Mouse (Mus musculus): ENCODE results near the gene Wnt6. TPM values are rescaled to one million over a fixed set of nuclear protein-coding genes. Genes with fewer than 3 reads are reported as not detected.
A peak's percentile ranks its signal among the peaks of the same experiment; 100 is the strongest.
"Not testable (repeated sequence)": the region's sequence is repeated elsewhere in the genome, so short reads cannot be mapped to it uniquely, and the experiment has no call there.

Wnt6 gene
- polyA plus RNA-seq, 1 experiment from 2014 or later: 51.8 TPM

- H3K9ac ChIP-seq: no peak overlapping the region
- H3K4me1 ChIP-seq: peaks cover 11% of the 10 kb centered on the region
- no peaks in the 10 kb centered on the region for H3K9me3 ChIP-seq
- H3K4me3 ChIP-seq: no peak overlapping the region
- H3K27ac ChIP-seq: no peak overlapping the region
- 73% methylated on average over 9 of the region's 9 CpGs for WGBS
- no peaks in the 10 kb centered on the region for H3K36me3 ChIP-seq
- H3K27me3 ChIP-seq: peaks cover 16% of the 10 kb centered on the region
- no peak for ATAC-seq (ENCODE audit: low FRiP score, low read depth)
- H3K4me2 ChIP-seq (replicated peaks): no peak overlapping the region
Measured at GRCm38 (mm10) chr1:74814931-74815647, 43.4 kb downstream of the Wnt6 start.

- H3K9me3 ChIP-seq; H3K4me2 ChIP-seq (replicated peaks); H3K27ac ChIP-seq; H3K36me3 ChIP-seq; H3K9ac ChIP-seq; H3K4me3 ChIP-seq; ATAC-seq (ENCODE audit: low FRiP score, low read depth): not testable (repeated sequence)
- peaks cover 14% of the 10 kb centered on the region for H3K27me3 ChIP-seq
- peaks cover 11% of the 10 kb centered on the region for H3K4me1 ChIP-seq
- WGBS: 88% methylated on average over 6 of the region's 6 CpGs
Measured at GRCm38 (mm10) chr1:74815965-74816364, 44.3 kb downstream of the Wnt6 start.

- H3K4me3 ChIP-seq: peak overlapping the region; percentile 71
- peaks cover 11% of the 10 kb centered on the region for H3K4me1 ChIP-seq
- H3K9me3 ChIP-seq: no peaks in the 10 kb centered on the region
- no peaks in the 10 kb centered on the region for H3K36me3 ChIP-seq
- H3K27ac ChIP-seq: peak overlapping the region; percentile 91
- peaks cover 8% of the 10 kb centered on the region; the same call in 1 of the 2 replicates for H3K27me3 ChIP-seq
- H3K4me2 ChIP-seq (replicated peaks): peak overlapping the region; percentile 71
- peak; percentile 87 for ATAC-seq (ENCODE audit: low FRiP score, low read depth)
- H3K9ac ChIP-seq: peak overlapping the region; percentile 81
- 7% methylated on average over 38 of the region's 38 CpGs for WGBS
Measured at GRCm38 (mm10) chr1:74816612-74817199, 45.0 kb downstream of the Wnt6 start.

- Histone ChIP-seq H3K36me3 (no peaks in the 10 kb centered on the region), H3K27ac (peak overlapping the region; percentile 91), H3K4me1 (peaks cover 11% of the 10 kb centered on the region), H3K27me3 (peaks cover 8% of the 10 kb centered on the region; the same call in 1 of the 2 replicates), H3K9ac (peak overlapping the region; percentile 81), H3K4me3 (peak overlapping the region; percentile 71), H3K9me3 (no peaks in the 10 kb centered on the region), H3K4me2 (replicated peaks) (peak overlapping the region; percentile 71)
- ATAC-seq (ENCODE audit: low FRiP score, low read depth): no peak; the same call in 1 of the 2 replicates
- WGBS: 11% methylated on average over 14 of the region's 14 CpGs
Measured at GRCm38 (mm10) chr1:74817219-74817618, 45.5 kb downstream of the Wnt6 start.

- Histone ChIP-seq H3K36me3 (no peaks in the 10 kb centered on the region), H3K4me2 (replicated peaks) (no peak overlapping the region), H3K9ac (no peak overlapping the region), H3K27ac (no peak overlapping the region), H3K4me1 (peaks cover 11% of the 10 kb centered on the region), H3K27me3 (peaks cover 3% of the 10 kb centered on the region; the same call in 1 of the 2 replicates), H3K4me3 (no peak overlapping the region), H3K9me3 (no peaks in the 10 kb centered on the region)
- 100% methylated on average over 1 of the region's 1 CpGs for WGBS
- ATAC-seq (ENCODE audit: low FRiP score, low read depth): no peak
Measured at GRCm38 (mm10) chr1:74818509-74818908, 46.8 kb downstream of the Wnt6 start.

- H3K36me3 ChIP-seq; H3K27ac ChIP-seq; H3K9ac ChIP-seq; H3K4me2 ChIP-seq (replicated peaks); H3K4me1 ChIP-seq; ATAC-seq (ENCODE audit: low FRiP score, low read depth); H3K4me3 ChIP-seq; H3K27me3 ChIP-seq; H3K9me3 ChIP-seq: not testable (repeated sequence)
- WGBS: 93% methylated on average over 4 of the region's 4 CpGs
Measured at GRCm38 (mm10) chr1:74823598-74823997, 51.9 kb downstream of the Wnt6 start.

- H3K4me3 ChIP-seq: no peak overlapping the region
- no peak overlapping the region for H3K27ac ChIP-seq
- no peaks in the 10 kb centered on the region for H3K4me1 ChIP-seq
- H3K9me3 ChIP-seq: no peaks in the 10 kb centered on the region
- 42% methylated on average over 14 of the region's 14 CpGs for WGBS
- no peak overlapping the region for H3K4me2 ChIP-seq (replicated peaks)
- no peaks in the 10 kb centered on the region for H3K36me3 ChIP-seq
- H3K27me3 ChIP-seq: 0 out of 2 replicates have a peak, but pooled peaks cover 3% of the 10 kb centered on the region
- H3K9ac ChIP-seq: no peak overlapping the region
- no peak for ATAC-seq (ENCODE audit: low FRiP score, low read depth)
Measured at GRCm38 (mm10) chr1:74824518-74825302, 53.0 kb downstream of the Wnt6 start.

GRCm38 (mm10) chr1:74830061-74830460 is 58.4 kb downstream of the Wnt6 start:
- Histone ChIP-seq H3K4me1 (no peaks in the 10 kb centered on the region), H3K27ac (no peak overlapping the region), H3K27me3 (peaks cover 7% of the 10 kb centered on the region; the same call in 1 of the 2 replicates), H3K4me3 (no peak overlapping the region), H3K36me3 (no peaks in the 10 kb centered on the region), H3K4me2 (replicated peaks) (no peak overlapping the region), H3K9me3 (no peaks in the 10 kb centered on the region), H3K9ac (no peak overlapping the region)
- WGBS: 80% methylated on average over 9 of the region's 9 CpGs
- no peak for ATAC-seq (ENCODE audit: low FRiP score, low read depth)

- peaks cover 7% of the 10 kb centered on the region; the same call in 1 of the 2 replicates for H3K27me3 ChIP-seq
- no peak overlapping the region for H3K27ac ChIP-seq
- no peak overlapping the region for H3K4me2 ChIP-seq (replicated peaks)
- no peaks in the 10 kb centered on the region for H3K36me3 ChIP-seq
- ATAC-seq (ENCODE audit: low FRiP score, low read depth): no peak
- H3K4me3 ChIP-seq: no peak overlapping the region
- 78% methylated on average over 3 of the region's 3 CpGs for WGBS
- no peak overlapping the region for H3K9ac ChIP-seq
- H3K9me3 ChIP-seq: no peaks in the 10 kb centered on the region
- no peaks in the 10 kb centered on the region for H3K4me1 ChIP-seq
Measured at GRCm38 (mm10) chr1:74833255-74833654, 61.6 kb downstream of the Wnt6 start.

Other genes with a start within 250 kb of the Wnt6 start
- gene Plcd4, start 229.0 kb upstream of the Wnt6 start, polyA plus RNA-seq (2015; fragmentation: Nextera tagmentation; extraction: Ambion mirVana): 0.79 and 1.5 TPM in 2 replicates
- 37.2 and 40.3 TPM in 2 replicates for gene Usp37, start 227.6 kb upstream of the Wnt6 start, polyA plus RNA-seq (2015; fragmentation: Nextera tagmentation; extraction: Ambion mirVana)
- gene Zfp142, start 183.6 kb upstream of the Wnt6 start, polyA plus RNA-seq (2015; fragmentation: Nextera tagmentation; extraction: Ambion mirVana): 8.1 TPM in 2 replicates
- gene Bcs1l, start 183.6 kb upstream of the Wnt6 start, polyA plus RNA-seq (2015; fragmentation: Nextera tagmentation; extraction: Ambion mirVana): 16.5 and 16.6 TPM in 2 replicates
- gene Rnf25, start 170.5 kb upstream of the Wnt6 start, polyA plus RNA-seq (2015; fragmentation: Nextera tagmentation; extraction: Ambion mirVana): 41.6 and 45.9 TPM in 2 replicates
- gene Stk36, start 170.4 kb upstream of the Wnt6 start, polyA plus RNA-seq (2015; fragmentation: Nextera tagmentation; extraction: Ambion mirVana): 9.6 and 10.9 TPM in 2 replicates
- gene Ttll4, start 110.1 kb upstream of the Wnt6 start, polyA plus RNA-seq (2015; fragmentation: Nextera tagmentation; extraction: Ambion mirVana): 16.3 and 19.1 TPM in 2 replicates
- 12.7 and 14.1 TPM in 2 replicates for gene Cyp27a1, start 58.3 kb upstream of the Wnt6 start, polyA plus RNA-seq (2015; fragmentation: Nextera tagmentation; extraction: Ambion mirVana)
- 1.9 and 2.1 TPM in 2 replicates for gene Prkag3, start 22.7 kb upstream of the Wnt6 start, polyA plus RNA-seq (2015; fragmentation: Nextera tagmentation; extraction: Ambion mirVana)
- 3.9 and 4.5 TPM in 2 replicates for gene Wnt10a, start 19.6 kb downstream of the Wnt6 start, polyA plus RNA-seq (2015; fragmentation: Nextera tagmentation; extraction: Ambion mirVana)
- gene Cdk5r2, start 83.0 kb downstream of the Wnt6 start, polyA plus RNA-seq (2015; fragmentation: Nextera tagmentation; extraction: Ambion mirVana): 0.11 TPM in 1 of 2 replicates, not detected in the other
- gene Fev, start 113.5 kb downstream of the Wnt6 start, polyA plus RNA-seq (2015; fragmentation: Nextera tagmentation; extraction: Ambion mirVana): 0.11 TPM in 1 of 2 replicates, not detected in the other
- not detected in 2 replicates for gene Cryba2, start 121.3 kb downstream of the Wnt6 start, polyA plus RNA-seq (2015; fragmentation: Nextera tagmentation; extraction: Ambion mirVana)
- not detected in 2 replicates for gene Cfap65, start 163.7 kb downstream of the Wnt6 start, polyA plus RNA-seq (2015; fragmentation: Nextera tagmentation; extraction: Ambion mirVana)
- 8.4 and 8.6 TPM in 2 replicates for gene Ihh, start 179.8 kb downstream of the Wnt6 start, polyA plus RNA-seq (2015; fragmentation: Nextera tagmentation; extraction: Ambion mirVana)